Mouse (Mus musculus): ENCODE data around the gene 1810055G02Rik.

DNA sequence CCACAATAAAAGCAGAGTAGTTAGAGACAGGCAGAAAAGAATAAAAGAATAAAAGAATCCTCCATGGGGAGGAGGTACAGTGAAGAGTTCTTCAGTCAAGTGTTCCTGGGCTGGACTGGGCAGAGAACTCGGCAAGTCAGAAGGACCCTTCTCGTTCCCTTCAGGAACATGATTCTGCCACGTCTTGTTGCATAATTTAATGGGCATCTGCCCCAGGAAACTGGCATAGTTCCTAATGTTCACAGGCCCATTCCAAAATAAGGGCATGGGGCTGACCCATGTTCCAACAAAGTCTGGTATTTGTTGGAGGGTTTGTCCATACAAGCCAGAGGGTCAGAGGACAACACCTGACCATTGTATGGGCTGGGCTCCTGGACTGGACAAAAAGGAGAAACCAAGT lies 13.1 kb upstream of the 1810055G02Rik start:
- TF ChIP-seq CTCF (IDR thresholded peaks at IDR 0.05; ENCODE audit: low read depth, low read length) = no peak
- TF ChIP-seq GATA2 (IDR thresholded peaks at IDR 0.05; ENCODE audit: borderline replicate concordance, low read depth, low read length) = no peak
- no peak for TF ChIP-seq GATA1 (IDR thresholded peaks at IDR 0.05; ENCODE audit: borderline replicate concordance, low read length)
- TF ChIP-seq POLR2AphosphoS5 (IDR thresholded peaks at IDR 0.05; ENCODE audit: insufficient replicate concordance, low read depth, low read length) = no peak

All from G1E (cell line).